Mouse (Mus musculus) neural tube, embryonic 12.5 days (tissue): ENCODE results near the gene Tmprss5. TPM values are rescaled to one million over a fixed set of nuclear protein-coding genes. Genes with fewer than 3 reads are reported as not detected.

Experiments used
- ATAC-seq: fragments of 200-750 bp; cut with Nextera tagmentation; 2 replicates; pipeline ENCODE4 v1.8.0; 2017; ENCODE audit warnings: low read depth, mild to moderate bottlenecking, moderate TSS enrichment, moderate library complexity; ENCODE audit not compliant: low FRiP score
- H3K27ac ChIP-seq: fragments of 300-500 bp; sonication (generic); 2 replicates; pipeline ENCODE4 v1.5.1; 2016
- H3K27me3 ChIP-seq: fragments of 300-500 bp; sonication (generic); replicated peaks from 2 replicates; pipeline ENCODE4 v1.6.1; 2016; ENCODE audit warnings: mild to moderate bottlenecking
- H3K36me3 ChIP-seq: fragments of 300-500 bp; sonication (generic); 2 replicates; pipeline ENCODE4 v1.6.1; 2016; ENCODE audit warnings: mild to moderate bottlenecking
- H3K4me1 ChIP-seq: fragments of 300-500 bp; sonication (generic); 2 replicates; pipeline ENCODE4 v1.6.1; 2016
- H3K4me2 ChIP-seq: fragments of 300-500 bp; sonication (generic); replicated peaks from 2 replicates; pipeline ENCODE4 v1.6.1; 2016; ENCODE audit warnings: mild to moderate bottlenecking
- H3K4me3 ChIP-seq: fragments of 300-500 bp; sonication (generic); 2 replicates; pipeline ENCODE4 v1.5.1; 2016
- H3K9ac ChIP-seq: fragments of 300-500 bp; sonication (generic); 2 replicates; pipeline ENCODE4 v1.6.1; 2016; ENCODE audit warnings: mild to moderate bottlenecking
- H3K9me3 ChIP-seq: fragments of 300-500 bp; sonication (generic); 2 replicates; pipeline ENCODE4 v1.6.1; 2016; ENCODE audit warnings: mild to moderate bottlenecking
- WGBS: fragments of 180-500 bp; shearing (Covaris S2); methylation state at CpG from one replicate; pipeline ENCODE4 v1.1.7; 2016; 5-methylcytosine and 5-hydroxymethylcytosine counted together
- polyA plus RNA-seq: library from polyadenylated mRNA; unstranded; fragments of >200 nt; fragmentation: Nextera tagmentation; extraction: Ambion mirVana; gene quantifications from 2 replicates; pipeline ENCODE4 v1.2.1, GENCODE M21; 2016

The Tmprss5 gene
- polyA plus RNA-seq, 1 experiment from 2014 or later, result 1.7 TPM

- ATAC-seq, result no peak
- H3K36me3 ChIP-seq, result no peaks in the 10 kb centered on the region
- no peak overlapping the region for H3K4me2 ChIP-seq
- no peaks in the 10 kb centered on the region for H3K27me3 ChIP-seq
- H3K4me1 ChIP-seq, result no peaks in the 10 kb centered on the region
- WGBS, result 51% methylated on average over 6 of the region's 6 CpGs
- no peaks in the 10 kb centered on the region for H3K9me3 ChIP-seq
- H3K9ac ChIP-seq, result no peak overlapping the region
- H3K4me3 ChIP-seq, result no peak overlapping the region
- H3K27ac ChIP-seq, result no peak overlapping the region
Observed at GRCm38 (mm10) chr9:49110476-49111220, 29.6 kb downstream of the Tmprss5 start.

DNA sequence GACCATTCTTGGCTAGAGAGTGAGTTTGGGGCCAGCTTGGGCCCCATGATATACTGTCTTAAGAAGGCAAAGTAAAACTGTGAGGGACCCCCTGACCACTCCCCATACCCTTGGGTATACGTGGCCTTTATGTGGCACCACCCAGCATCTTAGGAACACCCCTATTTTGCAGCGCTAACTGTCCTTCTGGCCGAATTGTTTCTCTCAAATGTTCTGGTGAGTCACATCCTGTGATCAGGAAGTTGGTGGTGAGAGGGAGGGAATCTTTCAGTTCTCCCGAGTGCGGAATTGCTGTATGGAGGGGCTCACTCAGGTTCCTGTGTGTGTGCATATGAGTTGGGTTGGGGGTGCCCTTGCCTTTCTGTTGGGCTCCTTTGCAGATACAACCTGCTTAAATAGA lies 30.2 kb downstream of the Tmprss5 start:
- H3K4me2 ChIP-seq, result no peak overlapping the region
- H3K9me3 ChIP-seq, result no peaks in the 10 kb centered on the region
- no peak overlapping the region for H3K4me3 ChIP-seq
- no peak overlapping the region for H3K9ac ChIP-seq
- no peaks in the 10 kb centered on the region for H3K4me1 ChIP-seq
- H3K27me3 ChIP-seq, result no peaks in the 10 kb centered on the region
- no peaks in the 10 kb centered on the region for H3K36me3 ChIP-seq
- no peak overlapping the region for H3K27ac ChIP-seq
- WGBS, result 87% methylated on average over 5 of the region's 5 CpGs
- no peak for ATAC-seq

DNA sequence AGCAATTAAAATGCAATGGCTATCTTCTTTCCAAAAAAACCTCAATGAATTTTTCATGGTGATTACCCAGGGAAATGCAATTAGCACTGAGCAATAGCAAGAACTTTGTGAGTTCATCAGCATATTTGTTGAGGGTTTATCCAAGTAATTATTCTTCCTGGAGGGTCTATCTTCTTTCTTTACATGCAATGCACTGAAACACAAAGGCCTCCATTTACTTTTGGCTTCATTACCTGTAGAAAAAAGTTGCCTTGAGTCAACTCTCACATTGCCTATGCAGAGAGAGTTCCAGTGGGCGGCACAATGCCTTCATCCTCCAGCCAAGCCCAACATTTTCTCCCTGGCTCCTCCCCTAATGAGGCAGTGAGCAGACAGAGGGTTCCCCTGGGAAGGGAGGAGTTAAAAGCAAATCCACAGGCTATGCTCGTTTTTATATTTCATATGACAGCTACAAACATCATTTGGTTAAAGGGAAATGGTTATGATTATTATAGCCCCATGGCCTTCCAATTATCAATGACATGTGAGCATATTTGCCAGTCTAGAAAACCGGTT lies 37.3 kb downstream of the Tmprss5 start:
- Histone ChIP-seq H3K27ac (no peak overlapping the region), H3K9ac (no peak overlapping the region), H3K4me1 (no peaks in the 10 kb centered on the region), H3K9me3 (no peaks in the 10 kb centered on the region), H3K4me2 (no peak overlapping the region), H3K27me3 (no peaks in the 10 kb centered on the region), H3K4me3 (no peak overlapping the region), H3K36me3 (no peaks in the 10 kb centered on the region)
- no peak for ATAC-seq
- WGBS, result 44% methylated on average over 3 of the region's 3 CpGs

GRCm38 (mm10) chr9:49119759-49120158 lies 38.7 kb downstream of the Tmprss5 start:
- Histone ChIP-seq H3K27me3 (no peaks in the 10 kb centered on the region), H3K4me2 (no peak overlapping the region), H3K4me3 (no peak overlapping the region), H3K36me3 (no peaks in the 10 kb centered on the region), H3K9ac (no peak overlapping the region), H3K27ac (no peak overlapping the region), H3K4me1 (no peaks in the 10 kb centered on the region), H3K9me3 (no peaks in the 10 kb centered on the region)
- WGBS, result 82% methylated on average over 4 of the region's 4 CpGs
- ATAC-seq, result no peak

DNA sequence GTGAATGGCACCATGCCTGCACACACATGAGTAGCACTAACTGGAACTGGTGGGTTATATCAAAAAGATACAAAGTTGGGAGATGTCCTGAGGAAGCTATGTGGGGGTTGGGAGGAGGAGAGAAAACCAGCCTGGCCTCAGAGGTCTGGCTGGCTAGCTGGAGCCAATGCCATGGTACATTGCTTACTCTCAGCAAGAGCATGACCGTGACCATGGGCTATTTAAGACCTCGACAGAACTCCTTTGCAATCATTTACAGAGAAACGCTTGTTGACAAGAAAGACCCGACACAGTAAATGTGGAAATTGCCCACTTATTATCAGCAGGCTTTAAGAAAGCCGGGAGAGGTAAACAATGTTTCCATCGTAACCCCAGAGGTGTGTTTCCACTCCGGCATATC lies 44.6 kb downstream of the Tmprss5 start:
- ATAC-seq, result no peak
- 65% methylated on average over 7 of the region's 7 CpGs for WGBS
- no peak overlapping the region for H3K9ac ChIP-seq

GRCm38 (mm10) chr9:49130514-49131010 lies 49.5 kb downstream of the Tmprss5 start:
- 39% methylated on average over 5 of the region's 5 CpGs for WGBS
- Histone ChIP-seq H3K4me1 (peaks cover 7% of the 10 kb centered on the region), H3K9me3 (no peaks in the 10 kb centered on the region), H3K4me2 (no peak overlapping the region), H3K27me3 (no peaks in the 10 kb centered on the region), H3K4me3 (no peak overlapping the region), H3K9ac (no peak overlapping the region), H3K27ac (no peak overlapping the region), H3K36me3 (no peaks in the 10 kb centered on the region)
- ATAC-seq, result no peak

More for the DNA sequence above, 44.6 kb downstream of the Tmprss5 start:
- Histone ChIP-seq H3K36me3 (no peaks in the 10 kb centered on the region), H3K4me1 (peaks cover 3% of the 10 kb centered on the region), H3K4me3 (no peak overlapping the region), H3K27ac (no peak overlapping the region), H3K27me3 (no peaks in the 10 kb centered on the region), H3K9me3 (no peaks in the 10 kb centered on the region), H3K4me2 (no peak overlapping the region)

DNA sequence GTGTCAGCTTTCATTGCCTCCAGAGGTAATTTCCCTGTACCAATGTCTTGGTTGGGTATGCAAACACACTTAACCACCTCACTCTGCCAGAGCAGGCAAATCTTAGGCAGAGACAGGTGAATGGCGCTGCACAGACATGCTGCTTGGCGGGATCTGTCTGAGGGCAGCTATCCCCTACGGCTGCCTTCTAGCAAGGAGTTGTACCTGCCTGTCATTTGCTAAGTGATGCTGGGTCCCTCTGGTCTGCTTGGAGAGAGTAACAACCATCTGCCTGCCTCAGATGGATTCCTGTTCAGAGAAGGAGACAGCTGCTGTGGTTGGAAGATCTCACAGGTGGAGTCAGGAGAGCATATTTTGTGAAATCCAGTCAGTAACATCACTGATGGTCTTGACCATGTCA lies 62.8 kb downstream of the Tmprss5 start:
- Histone ChIP-seq H3K27ac (no peak overlapping the region), H3K36me3 (no peaks in the 10 kb centered on the region), H3K4me3 (no peak overlapping the region), H3K9ac (no peak overlapping the region), H3K4me1 (no peaks in the 10 kb centered on the region), H3K9me3 (no peaks in the 10 kb centered on the region), H3K4me2 (no peak overlapping the region), H3K27me3 (no peaks in the 10 kb centered on the region)
- no peak for ATAC-seq
- WGBS, result 92% methylated on average over 3 of the region's 3 CpGs

- Histone ChIP-seq H3K27me3 (no peaks in the 10 kb centered on the region), H3K27ac (no peak overlapping the region), H3K9me3 (no peaks in the 10 kb centered on the region), H3K4me1 (no peaks in the 10 kb centered on the region), H3K9ac (no peak overlapping the region), H3K4me2 (no peak overlapping the region), H3K4me3 (no peak overlapping the region), H3K36me3 (no peaks in the 10 kb centered on the region)
- 80% methylated on average over 8 of the region's 8 CpGs for WGBS
- ATAC-seq, result no peak
Observed at GRCm38 (mm10) chr9:49145776-49146175, 64.7 kb downstream of the Tmprss5 start.

- Histone ChIP-seq H3K27me3 (no peaks in the 10 kb centered on the region), H3K4me2 (no peak overlapping the region), H3K4me1 (no peaks in the 10 kb centered on the region), H3K9ac (no peak overlapping the region), H3K36me3 (no peaks in the 10 kb centered on the region), H3K27ac (no peak overlapping the region), H3K9me3 (no peaks in the 10 kb centered on the region), H3K4me3 (no peak overlapping the region)
- 45% methylated on average over 3 of the region's 3 CpGs for WGBS
- no peak for ATAC-seq
Observed at GRCm38 (mm10) chr9:49147031-49147430, 66.0 kb downstream of the Tmprss5 start.

Other genes starting within 250 kb of the Tmprss5 start
- gene Zbtb16, start 245.0 kb upstream of the Tmprss5 start, polyA plus RNA-seq, result 7.7 TPM in 2 replicates
- gene Htr3a, start 170.2 kb upstream of the Tmprss5 start, polyA plus RNA-seq, result 1.4 and 2.2 TPM in 2 replicates
- 0.15 and 0.41 TPM in 2 replicates for gene Htr3b, start 116.3 kb upstream of the Tmprss5 start, polyA plus RNA-seq
- 42.7 and 44.0 TPM in 2 replicates for gene Usp28, start 95.9 kb upstream of the Tmprss5 start, polyA plus RNA-seq
- 40.8 and 41.6 TPM in 2 replicates for gene Zw10, start 25.6 kb upstream of the Tmprss5 start, polyA plus RNA-seq
- gene Gm4894, start 169.3 kb downstream of the Tmprss5 start, polyA plus RNA-seq, result not detected in 2 replicates